Mouse (Mus musculus) olfactory bulb, adult 2 months (tissue): ENCODE measurements around the gene Gsk3a. TPM values are rescaled to one million over a fixed set of nuclear protein-coding genes. Genes with fewer than 3 reads are reported as not detected.
A peak's percentile ranks its signal among the peaks of the same experiment; 100 is the strongest.

ENCODE experiments used
- H3K27ac ChIP-seq: fragments of 200-500 bp; 2 replicates; pipeline ENCODE4 v1.5.1; 2012; ENCODE audit warnings: low read depth, low read length; ENCODE audit not compliant: insufficient read depth
- H3K4me1 ChIP-seq: fragments of 200-500 bp; 2 replicates; pipeline ENCODE4 v1.6.1; 2012; ENCODE audit warnings: low read length; ENCODE audit not compliant: control insufficient read depth, insufficient read depth
- H3K4me3 ChIP-seq: fragments of 200-500 bp; 2 replicates; pipeline ENCODE4 v1.5.1; 2012; ENCODE audit warnings: mild to moderate bottlenecking, low read depth, low read length, moderate library complexity; ENCODE audit not compliant: insufficient read depth
- CTCF ChIP-seq: fragments of 200-500 bp; IDR thresholded peaks from 2 replicates; pipeline ENCODE4 v1.5.1; 2012; ENCODE audit warnings: low read depth, mild to moderate bottlenecking, low read length, moderate library complexity; ENCODE audit not compliant: insufficient read depth
- POLR2A ChIP-seq: fragments of 200-500 bp; IDR thresholded peaks from 2 replicates; pipeline ENCODE4 v1.6.1; 2012; ENCODE audit warnings: mild to moderate bottlenecking, low read depth, low read length, moderate library complexity; ENCODE audit not compliant: insufficient read depth
- WGBS: fragments of 180-500 bp; shearing (Covaris S2); methylation state at CpG from one replicate; pipeline ENCODE4 v1.1.7; 2018; 5-methylcytosine and 5-hydroxymethylcytosine counted together
- polyA plus RNA-seq: library from polyadenylated mRNA; stranded (reverse); fragments of >200 nt; gene quantifications from 2 replicates; pipeline ENCODE4 v1.2.4, GENCODE M21; 2012; ENCODE audit warnings: low replicate concordance; ENCODE audit not compliant: missing spikeins, insufficient read depth, insufficient read length

Gene Gsk3a
- polyA plus RNA-seq, 1 experiment, result not detected

DNA sequence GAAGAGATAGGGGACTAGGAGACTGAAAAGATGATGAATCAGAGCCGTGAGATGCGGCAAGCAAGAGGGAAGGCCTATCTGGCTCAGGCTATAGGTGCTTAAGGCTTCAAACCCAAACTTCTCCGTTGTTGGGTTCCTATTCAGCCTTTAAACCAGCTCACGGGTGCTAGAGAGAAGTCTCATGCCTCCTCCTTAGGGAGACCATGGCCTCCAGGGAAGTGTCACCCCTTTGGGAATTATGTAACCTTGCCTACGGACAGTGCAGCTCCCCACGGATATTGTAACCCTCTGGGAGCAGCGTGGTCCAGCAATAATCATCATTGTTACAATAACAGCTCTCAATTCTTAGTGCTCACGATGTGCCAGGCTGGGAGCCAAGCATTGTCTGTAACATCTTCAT is 14.2 kb upstream of the Gsk3a start:
- peak overlapping the region; percentile 46 for H3K4me3 ChIP-seq
- 5% methylated on average over 8 of the region's 8 CpGs for WGBS
- TF ChIP-seq CTCF, result no peak
- TF ChIP-seq POLR2A, result no peak
- H3K4me1 ChIP-seq, result peaks cover 23% of the 10 kb centered on the region
- H3K27ac ChIP-seq, result peak overlapping the region; percentile 98

DNA sequence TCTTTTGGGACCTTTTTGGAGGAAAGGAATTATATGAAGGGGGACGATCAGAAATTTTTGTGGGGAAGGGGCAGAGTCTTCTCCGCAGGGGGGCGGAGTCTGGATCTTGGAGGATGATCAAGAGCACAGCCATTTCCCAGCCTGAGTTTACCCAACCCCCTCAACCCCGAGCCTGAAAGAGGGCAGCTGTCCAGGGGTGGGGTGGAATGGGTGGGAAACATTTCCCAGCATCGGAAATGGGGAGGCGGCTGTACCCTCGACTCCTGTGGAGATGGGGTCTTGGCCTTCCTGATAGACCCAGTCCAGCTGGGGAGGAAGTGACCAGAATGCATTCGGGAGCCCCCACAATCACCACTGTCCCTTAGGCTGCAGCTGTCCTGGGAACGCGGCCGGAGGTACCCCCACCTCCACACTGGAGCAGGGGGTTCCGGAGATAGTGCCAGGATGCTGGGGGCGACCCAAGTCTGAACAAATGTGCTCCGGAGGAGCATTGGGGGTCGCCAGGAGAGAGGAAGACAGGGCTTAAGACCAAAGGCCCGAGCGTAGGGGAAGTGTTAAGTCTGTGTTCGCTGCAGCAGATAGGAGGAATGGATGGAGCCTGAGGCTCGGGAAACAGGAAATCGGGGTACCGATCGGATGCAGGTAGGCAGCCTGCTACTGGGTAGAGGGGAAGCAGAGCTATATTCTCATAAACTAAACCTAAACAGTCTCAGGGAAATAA is 13.6 kb upstream of the Gsk3a start:
- peaks cover 29% of the 10 kb centered on the region for H3K4me1 ChIP-seq
- WGBS, result under 1% methylated on average over 22 of the region's 22 CpGs
- peak overlapping the region; percentile 98 for H3K27ac ChIP-seq
- TF ChIP-seq CTCF, result no peak
- peak overlapping the region; percentile 46 for H3K4me3 ChIP-seq

DNA sequence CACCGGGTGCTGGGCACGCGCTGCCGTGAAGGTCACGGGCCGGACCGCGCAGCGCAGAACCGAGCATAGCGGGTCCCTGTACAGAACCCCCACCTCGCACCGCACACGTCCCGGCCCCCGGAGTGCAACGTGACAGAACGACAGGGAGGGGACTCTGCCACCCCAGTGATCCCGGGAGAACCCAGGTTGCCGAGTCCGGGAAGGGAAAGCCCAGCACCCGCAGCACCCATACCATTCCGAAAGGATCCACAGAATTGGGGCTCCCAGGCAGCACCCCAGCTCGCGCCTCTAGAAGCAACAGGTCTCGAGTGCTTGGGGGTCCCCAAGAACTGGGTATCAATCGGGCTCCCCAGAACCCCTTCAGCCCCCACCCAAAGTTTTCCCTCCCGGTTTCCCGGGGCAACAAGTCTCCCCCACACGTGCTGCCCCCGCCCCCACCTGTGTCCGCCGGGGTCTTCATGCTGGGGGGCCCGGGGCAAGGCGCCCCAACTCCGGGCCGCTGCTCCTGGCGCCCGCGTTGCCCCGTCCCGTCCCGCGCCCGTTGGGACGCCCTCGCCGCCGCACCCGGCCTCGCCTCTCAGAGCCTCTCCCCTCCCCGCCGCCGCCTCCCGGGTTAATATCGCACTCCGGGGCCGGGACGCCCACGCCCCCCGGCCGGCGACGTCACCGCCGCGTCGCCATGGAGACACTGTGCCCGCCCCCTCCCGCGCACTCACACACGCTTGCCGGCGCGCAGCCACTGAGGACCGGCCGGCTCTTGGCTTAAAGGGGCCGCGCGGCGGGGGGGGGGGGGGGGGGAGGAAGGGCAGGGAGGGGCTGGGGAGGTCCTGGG is 12.7 kb upstream of the Gsk3a start, which contains the start of gene Erf:
Erf (minus strand) TSS at position 621 of the 832 bp plus-strand sequence.
- peak within 1 kb of the TSS; percentile 98 for H3K27ac ChIP-seq
- TF ChIP-seq CTCF (no peak), POLR2A (peak; percentile 92)
- H3K4me1 ChIP-seq, result peaks cover 38% of the 10 kb centered on the region

DNA sequence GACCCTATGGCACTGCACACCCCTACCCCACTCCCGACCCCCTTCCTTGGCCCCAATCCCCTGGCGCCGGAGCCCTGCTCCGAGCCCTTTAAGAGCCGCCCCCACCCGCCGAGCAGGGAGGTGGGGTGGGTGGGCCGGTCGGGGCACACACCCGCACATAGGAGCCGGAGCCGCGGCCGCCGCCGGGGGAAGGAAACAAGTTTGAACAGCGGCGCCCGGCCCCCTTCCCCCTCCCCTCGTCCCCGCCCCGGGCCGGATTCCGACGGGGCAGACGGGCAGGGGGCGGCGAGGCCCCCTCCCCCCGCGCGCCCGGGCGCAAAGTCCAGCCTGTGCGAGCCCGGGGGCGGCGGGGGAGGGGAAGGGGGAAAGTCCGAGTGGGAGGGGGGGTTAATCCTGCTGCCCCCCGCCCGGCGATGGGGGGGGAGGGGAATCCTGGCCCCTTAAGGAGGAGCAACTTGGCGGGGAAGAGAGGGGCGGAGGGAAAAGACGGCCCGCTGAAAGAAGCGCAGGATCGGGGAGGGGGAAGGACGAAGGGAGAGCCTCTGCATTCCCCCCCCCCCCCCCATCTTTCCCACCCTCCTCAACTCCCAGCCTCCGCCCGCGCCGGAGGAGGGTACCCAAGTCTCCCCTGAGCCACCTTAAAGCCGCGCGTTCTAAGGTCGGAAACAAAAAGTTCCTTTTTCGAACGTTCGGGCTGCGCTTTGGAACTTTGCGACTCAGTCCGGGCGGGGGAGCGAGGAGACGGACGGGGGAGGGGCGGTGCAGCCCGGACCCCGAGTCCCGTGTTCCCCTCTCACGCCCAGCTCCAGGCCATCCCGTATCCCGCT is 11.9 kb upstream of the Gsk3a start:
- Histone ChIP-seq H3K27ac (peak overlapping the region; percentile 98), H3K4me3 (peak overlapping the region; percentile 87), H3K4me1 (peaks cover 46% of the 10 kb centered on the region)
- WGBS, result under 1% methylated on average over 60 of the region's 73 CpGs
- TF ChIP-seq POLR2A (no peak), CTCF (no peak)

More for the DNA sequence above, 12.7 kb upstream of the Gsk3a start, which contains the start of gene Erf:
- under 1% methylated on average over 70 of the region's 81 CpGs for WGBS
- peak within 1 kb of the TSS; percentile 87 for H3K4me3 ChIP-seq

DNA sequence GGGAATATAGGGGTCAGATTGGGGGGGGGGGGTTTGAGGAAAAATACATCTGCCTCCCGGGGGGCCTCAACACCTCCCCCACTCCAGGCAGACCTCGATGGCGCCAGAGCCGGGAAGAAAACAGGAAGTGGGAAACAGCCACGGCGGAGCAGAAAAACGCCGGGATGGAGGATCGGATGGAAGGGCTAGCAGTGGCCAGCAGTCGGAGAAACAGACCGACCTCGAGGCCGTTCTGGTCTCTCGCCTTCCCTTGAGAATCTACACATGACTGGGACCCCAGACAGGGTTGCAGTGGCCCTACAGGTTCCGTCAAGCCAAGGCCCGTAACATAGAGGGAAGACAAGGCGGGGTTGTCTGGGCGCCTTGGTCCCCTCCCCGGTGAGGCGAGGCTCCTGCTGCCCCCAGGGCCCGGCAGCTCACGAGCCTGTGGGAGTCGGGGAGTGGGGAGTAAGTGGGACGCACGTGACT is 11.2 kb upstream of the Gsk3a start:
- Histone ChIP-seq H3K4me1 (peaks cover 51% of the 10 kb centered on the region), H3K4me3 (peak overlapping the region; percentile 87), H3K27ac (peak overlapping the region; percentile 98)
- TF ChIP-seq POLR2A (no peak), CTCF (no peak)
- under 1% methylated on average over 25 of the region's 25 CpGs for WGBS

DNA sequence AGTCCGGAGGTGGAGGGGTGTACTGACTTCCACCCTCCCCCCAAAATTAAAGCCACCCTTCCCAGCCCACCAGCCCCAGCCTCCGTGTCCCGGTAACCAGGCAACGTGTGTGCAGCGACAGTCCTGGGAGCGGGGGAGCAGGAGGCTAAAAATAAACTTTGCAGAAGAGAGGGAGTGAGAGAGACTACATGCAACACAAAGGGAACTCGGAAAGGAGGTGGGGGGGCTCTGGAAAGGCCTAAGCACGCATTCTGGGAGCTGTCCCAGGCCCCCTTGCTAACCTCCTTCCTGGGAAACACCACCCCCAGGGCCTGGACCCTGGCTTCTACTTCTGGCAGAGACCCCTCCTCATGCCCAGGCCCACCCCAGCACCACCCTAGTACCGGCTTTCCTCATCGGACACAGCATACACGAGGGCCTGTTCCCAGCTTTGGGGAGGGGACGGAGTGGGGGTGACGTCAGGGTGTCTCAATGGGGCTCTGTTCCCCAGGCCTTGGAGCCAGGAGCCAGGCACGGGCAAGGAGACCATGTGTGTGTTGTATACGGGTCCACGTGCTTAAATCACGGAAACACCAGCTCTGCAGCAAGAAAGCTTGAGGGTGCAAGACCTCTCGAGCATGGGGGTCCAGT is 10.5 kb upstream of the Gsk3a start:
- 3% methylated on average over 18 of the region's 18 CpGs for WGBS
- Histone ChIP-seq H3K27ac (peak overlapping the region; percentile 98), H3K4me1 (peaks cover 51% of the 10 kb centered on the region), H3K4me3 (peak overlapping the region; percentile 87)
- no peak for TF ChIP-seq CTCF
- no peak for TF ChIP-seq POLR2A

DNA sequence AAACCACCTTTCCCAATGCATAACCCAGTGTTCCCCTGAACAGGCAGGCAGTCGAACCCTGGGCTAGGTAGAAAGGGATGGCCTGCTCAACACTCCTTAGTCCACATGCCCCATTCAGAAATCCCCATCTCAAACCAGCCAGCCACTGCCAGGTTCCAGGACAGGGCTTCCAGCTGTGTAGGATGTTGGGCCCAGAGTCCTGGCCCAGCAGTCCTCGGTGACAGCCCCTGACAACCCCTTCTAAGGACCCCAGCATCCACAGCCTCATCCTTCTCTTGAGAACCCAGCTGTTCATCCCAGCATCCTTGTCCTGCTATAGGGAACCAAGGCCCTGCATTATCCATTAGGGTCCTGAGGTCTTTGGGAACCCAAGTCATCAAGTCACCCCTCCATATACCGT is 9.8 kb upstream of the Gsk3a start:
- 1% methylated on average over 3 of the region's 3 CpGs for WGBS
- Histone ChIP-seq H3K4me3 (peak overlapping the region; percentile 87), H3K27ac (peak overlapping the region; percentile 98), H3K4me1 (peaks cover 54% of the 10 kb centered on the region)
- no peak for TF ChIP-seq CTCF
- no peak for TF ChIP-seq POLR2A

DNA sequence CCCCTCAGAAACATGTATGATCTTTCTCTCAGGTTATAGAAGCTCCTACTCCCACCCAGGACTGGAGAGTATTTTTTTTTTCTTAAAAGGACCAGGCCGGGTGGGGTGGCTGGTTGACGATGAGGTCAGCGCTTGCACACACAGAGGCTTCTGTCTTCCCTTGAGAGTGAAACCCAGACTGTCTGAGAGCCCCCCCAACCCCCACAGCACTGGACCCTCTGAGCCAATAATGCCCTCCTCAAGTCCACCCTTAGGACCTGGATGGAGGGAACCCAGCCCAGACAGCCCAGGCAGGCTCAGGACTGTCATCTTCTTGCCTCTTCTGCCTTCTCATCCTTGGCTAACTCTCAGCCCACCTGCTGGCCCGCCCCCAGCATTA is 9.1 kb upstream of the Gsk3a start:
- TF ChIP-seq POLR2A, result no peak
- no peak for TF ChIP-seq CTCF
- Histone ChIP-seq H3K27ac (peak overlapping the region; percentile 87), H3K4me1 (peaks cover 55% of the 10 kb centered on the region), H3K4me3 (peak overlapping the region; percentile 87)
- WGBS, result 2% methylated on average over 4 of the region's 4 CpGs
